Mouse (Mus musculus) brain, embryonic 14.5 days (tissue): ENCODE results near the gene Scn5a. TPM values are rescaled to one million over a fixed set of nuclear protein-coding genes. Genes with fewer than 3 reads are reported as not detected.

Source experiments
- DNase-seq: peaks from one replicate; pipeline ENCODE4 v3.0.0-alpha.2; 2011; ENCODE audit warnings: low read depth
- CTCF ChIP-seq: fragments of 200-500 bp; IDR thresholded peaks from 2 replicates; pipeline ENCODE4 v1.5.1; 2012; ENCODE audit warnings: inconsistent platforms, mild to moderate bottlenecking, moderate library complexity, borderline replicate concordance; ENCODE audit not compliant: insufficient read depth, insufficient read length; ENCODE audit errors: extremely low read depth
- POLR2A ChIP-seq: fragments of 200-500 bp; IDR thresholded peaks from 2 replicates; pipeline ENCODE4 v1.6.1; 2012; ENCODE audit warnings: mild to moderate bottlenecking, inconsistent platforms, borderline replicate concordance; ENCODE audit not compliant: poor library complexity, insufficient read depth, insufficient read length, severe bottlenecking; ENCODE audit errors: extremely low read depth
- polyA plus RNA-seq: library from polyadenylated mRNA; depleted of rRNA; stranded (reverse); fragments of >200 nt; gene quantifications from 2 replicates; pipeline ENCODE4 v1.2.3, GENCODE M21; 2012

The Scn5a gene
- polyA plus RNA-seq, 1 experiment: 0.97 TPM

- no peak for TF ChIP-seq CTCF
- TF ChIP-seq POLR2A: no peak
- no peak for DNase-seq
Measured at GRCm38 (mm10) chr9:119564803-119565202, 14.0 kb downstream of the Scn5a start.

GRCm38 (mm10) chr9:119563617-119564016 is 15.2 kb downstream of the Scn5a start:
- no peak for DNase-seq
- TF ChIP-seq CTCF (no peak), POLR2A (no peak)

- TF ChIP-seq POLR2A (no peak), CTCF (no peak)
- DNase-seq: no peak
Measured at GRCm38 (mm10) chr9:119562256-119562655, 16.6 kb downstream of the Scn5a start.

DNA sequence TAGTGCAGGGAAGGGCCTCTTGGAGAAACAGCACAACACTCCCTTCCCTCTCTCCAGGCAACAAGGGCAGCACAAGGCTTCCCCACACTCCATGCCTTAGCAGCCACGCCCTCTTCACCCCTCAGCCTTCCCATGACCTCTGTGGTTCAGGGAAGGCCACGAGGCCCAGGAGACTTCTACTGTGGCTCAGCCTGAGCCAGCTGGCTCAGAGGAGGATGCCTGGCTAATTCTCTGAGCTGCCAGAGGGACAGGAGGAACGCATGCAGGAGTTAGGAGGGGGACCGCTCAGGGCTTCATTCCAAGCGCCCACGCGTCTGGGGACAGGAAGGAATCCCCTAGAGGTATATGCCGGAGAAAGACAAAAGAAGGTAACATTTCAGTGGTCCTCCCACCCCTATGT is 17.1 kb downstream of the Scn5a start:
- TF ChIP-seq CTCF: no peak
- TF ChIP-seq POLR2A: no peak
- DNase-seq: no peak

- TF ChIP-seq CTCF (no peak), POLR2A (no peak)
- no peak for DNase-seq
Measured at GRCm38 (mm10) chr9:119559537-119560276, 19.1 kb downstream of the Scn5a start.

DNA sequence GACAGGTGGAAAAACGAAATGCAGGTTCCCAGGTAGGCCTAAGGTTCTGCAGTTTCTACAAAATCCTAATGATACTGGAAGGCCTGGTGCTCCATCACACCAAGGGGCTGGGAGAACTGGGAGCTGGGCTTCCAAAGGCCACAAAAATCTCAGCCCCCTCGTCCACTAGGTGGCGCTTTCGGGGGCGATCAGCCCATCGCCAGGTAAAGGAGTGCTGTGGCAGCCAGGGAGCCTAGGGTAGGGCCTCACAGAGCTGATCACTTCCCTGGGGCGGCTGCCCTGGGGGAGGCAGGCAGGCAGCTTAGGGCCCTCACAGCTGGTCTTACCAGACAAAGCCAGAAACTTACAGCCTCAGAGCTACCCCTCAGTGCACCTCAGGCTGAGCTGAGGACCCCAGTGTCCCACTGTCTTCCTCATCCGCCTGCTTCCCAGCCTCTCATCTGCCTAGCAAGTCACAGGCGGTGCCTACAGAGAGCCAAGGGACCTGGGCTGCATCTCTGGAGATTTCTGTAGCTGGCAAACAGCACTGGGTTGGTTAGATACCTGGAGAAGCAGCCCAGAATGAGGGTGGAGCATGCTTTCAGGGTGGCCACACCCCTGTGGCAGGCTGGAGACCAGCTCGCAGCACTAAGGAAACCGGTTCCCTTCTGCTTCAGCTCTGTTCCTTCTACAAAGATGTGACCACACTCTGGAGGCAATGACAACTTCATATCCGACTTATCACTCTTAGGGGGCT is 20.5 kb downstream of the Scn5a start:
- DNase-seq: peak; percentile 46
- no peak for TF ChIP-seq POLR2A
- peak; percentile 85 for TF ChIP-seq CTCF

- no peak for DNase-seq
- TF ChIP-seq POLR2A: no peak
- no peak for TF ChIP-seq CTCF
Measured at GRCm38 (mm10) chr9:119556043-119556442, 22.8 kb downstream of the Scn5a start.

DNA sequence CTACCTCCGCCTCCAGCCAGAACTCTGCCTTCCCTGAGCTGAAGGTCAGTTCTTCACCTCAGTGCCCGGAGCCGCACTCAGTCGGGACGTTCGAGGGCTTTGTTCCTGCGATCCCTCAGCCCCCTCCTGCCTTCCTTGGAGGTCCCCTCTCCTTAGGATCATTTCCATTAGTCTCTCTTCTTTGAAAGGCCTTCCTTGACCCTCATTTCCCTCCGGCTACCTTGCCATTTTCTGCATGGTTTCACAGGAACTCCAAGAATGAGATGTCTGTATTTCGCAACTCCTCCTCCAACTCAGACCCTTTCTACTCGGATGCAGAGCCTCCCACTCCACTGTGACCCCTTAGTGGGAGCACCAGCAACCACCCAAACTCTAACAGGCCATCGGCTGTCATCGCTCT is 31.3 kb downstream of the Scn5a start:
- no peak for DNase-seq
- TF ChIP-seq CTCF: no peak
- no peak for TF ChIP-seq POLR2A

GRCm38 (mm10) chr9:119547128-119547527 is 31.7 kb downstream of the Scn5a start:
- no peak for DNase-seq

GRCm38 (mm10) chr9:119540726-119541125 is 38.1 kb downstream of the Scn5a start:
- TF ChIP-seq CTCF (no peak), POLR2A (no peak)
- DNase-seq: no peak

More at GRCm38 (mm10) chr9:119547128-119547527, 31.7 kb downstream of the Scn5a start:
- no peak for TF ChIP-seq POLR2A

GRCm38 (mm10) chr9:119537823-119538222 is 41.0 kb downstream of the Scn5a start:
- TF ChIP-seq CTCF: no peak
- TF ChIP-seq POLR2A: no peak
- peak; percentile 81 for DNase-seq

- peak; percentile 63 for DNase-seq
- TF ChIP-seq CTCF (no peak), POLR2A (no peak)
Measured at GRCm38 (mm10) chr9:119531684-119532417, 47.0 kb downstream of the Scn5a start.
